Mouse (Mus musculus): ENCODE measurements around the gene Umps. TPM values are rescaled to one million over a fixed set of nuclear protein-coding genes. Genes with fewer than 3 reads are reported as not detected.

Gene Umps
- polyA plus RNA-seq, 1 experiment from 2014 or later: 12.1 TPM

Other genes starting within 250 kb of the Umps start
- 0.04 TPM in 1 of 3 replicates, not detected in the others for gene Muc13, start 173.0 kb downstream of the Umps start, polyA plus RNA-seq (2018)
- 142 to 189 TPM (median 162 TPM) in 3 replicates for gene Itgb5, start 137.4 kb downstream of the Umps start, polyA plus RNA-seq (2018)

All from macrophage (primary cell).